Mouse (Mus musculus): ENCODE data around the gene Psmb8. TPM values are rescaled to one million over a fixed set of nuclear protein-coding genes. Genes with fewer than 3 reads are reported as not detected.
A peak's percentile ranks its signal among the peaks of the same experiment; 100 is the strongest.
"Not testable (repeated sequence)": the region's sequence is repeated elsewhere in the genome, so short reads cannot be mapped to it uniquely, and the experiment has no call there.

The Psmb8 gene
- total and polyA plus RNA-seq, 3 experiments = 12.3 to 33.5 (median 18.9) TPM

GRCm38 (mm10) chr17:34224816-34225215 lies 27.3 kb downstream of the Psmb8 start:
- 86% methylated on average over 3 of the region's 3 CpGs for WGBS
- Histone ChIP-seq H3K36me3 (ENCODE audit: control insufficient read depth, insufficient read depth, low read length) (no peaks in the 10 kb centered on the region), H3K27ac (no peak overlapping the region), H3K4me3 (no peak overlapping the region), H3K27me3 (ENCODE audit: control insufficient read depth, insufficient read depth, low read length) (no peaks in the 10 kb centered on the region), H3K9ac (ENCODE audit: low read depth, low read length) (no peak overlapping the region), H3K79me2 (replicated peaks; ENCODE audit: control insufficient read depth, insufficient read depth, low read length) (no peaks in the 10 kb centered on the region), H3K4me1 (ENCODE audit: control insufficient read depth, insufficient read depth, low read length) (no peaks in the 10 kb centered on the region)
- no peak for DNase-seq
- no peak for TF ChIP-seq POLR2A (IDR thresholded peaks at IDR 0.05; ENCODE audit: insufficient read depth, low read depth, low read length)
- no peak for TF ChIP-seq CTCF (IDR thresholded peaks at IDR 0.05)
- TF ChIP-seq EP300 (IDR thresholded peaks at IDR 0.05; ENCODE audit: insufficient read depth, low read depth, low read length) = no peak
- intact Hi-C loops (cut with DNase I) = no loop called here

GRCm38 (mm10) chr17:34225426-34225825 lies 27.9 kb downstream of the Psmb8 start:
- H3K9ac ChIP-seq (ENCODE audit: low read depth, low read length) = no peak overlapping the region
- DNase-seq = no peak
- no peak overlapping the region for H3K4me3 ChIP-seq
- no peaks in the 10 kb centered on the region for H3K79me2 ChIP-seq (replicated peaks; ENCODE audit: control insufficient read depth, insufficient read depth, low read length)
- 91% methylated on average over 8 of the region's 8 CpGs for WGBS
- H3K27me3 ChIP-seq (ENCODE audit: control insufficient read depth, insufficient read depth, low read length) = no peaks in the 10 kb centered on the region
- no peaks in the 10 kb centered on the region for H3K36me3 ChIP-seq (ENCODE audit: control insufficient read depth, insufficient read depth, low read length)
- TF ChIP-seq POLR2A (IDR thresholded peaks at IDR 0.05; ENCODE audit: insufficient read depth, low read depth, low read length) (no peak), EP300 (IDR thresholded peaks at IDR 0.05; ENCODE audit: insufficient read depth, low read depth, low read length) (no peak), CTCF (IDR thresholded peaks at IDR 0.05) (no peak)
- H3K4me1 ChIP-seq (ENCODE audit: control insufficient read depth, insufficient read depth, low read length) = no peaks in the 10 kb centered on the region
- H3K27ac ChIP-seq = no peak overlapping the region
- intact Hi-C loops (cut with DNase I) = no loop called here

- H3K9ac ChIP-seq (ENCODE audit: low read depth, low read length); H3K27me3 ChIP-seq (ENCODE audit: control insufficient read depth, insufficient read depth, low read length); H3K4me1 ChIP-seq (ENCODE audit: control insufficient read depth, insufficient read depth, low read length); H3K79me2 ChIP-seq (replicated peaks; ENCODE audit: control insufficient read depth, insufficient read depth, low read length); H3K4me3 ChIP-seq; intact Hi-C loops (cut with DNase I); DNase-seq; H3K36me3 ChIP-seq (ENCODE audit: control insufficient read depth, insufficient read depth, low read length); H3K27ac ChIP-seq: not testable (repeated sequence)
- over 99% methylated on average over 16 of the region's 23 CpGs for WGBS
These were observed 28.4 kb downstream of the Psmb8 start for GRCm38 (mm10) chr17:34225911-34226310.

GRCm38 (mm10) chr17:34230971-34231370 lies 33.5 kb downstream of the Psmb8 start:
- not testable (repeated sequence) for H3K4me1 ChIP-seq (ENCODE audit: control insufficient read depth, insufficient read depth, low read length); DNase-seq

GRCm38 (mm10) chr17:34232021-34232420 lies 34.5 kb downstream of the Psmb8 start:
- H3K79me2 ChIP-seq (replicated peaks; ENCODE audit: control insufficient read depth, insufficient read depth, low read length); H3K27me3 ChIP-seq (ENCODE audit: control insufficient read depth, insufficient read depth, low read length); H3K27ac ChIP-seq; DNase-seq; H3K4me1 ChIP-seq (ENCODE audit: control insufficient read depth, insufficient read depth, low read length); H3K9ac ChIP-seq (ENCODE audit: low read depth, low read length); H3K4me3 ChIP-seq; H3K36me3 ChIP-seq (ENCODE audit: control insufficient read depth, insufficient read depth, low read length): not testable (repeated sequence)
- intact Hi-C loops (cut with DNase I) = loop anchor here (10.0 kb wide), 2 partner anchors 127 to 157 kb away; no protein-coding TSS in a partner anchor
- 90% methylated on average over 7 of the region's 7 CpGs for whole genome bisulfite sequencing

More at GRCm38 (mm10) chr17:34230971-34231370, 33.5 kb downstream of the Psmb8 start:
- WGBS = 95% methylated on average over 9 of the region's 9 CpGs
- not testable (repeated sequence) for H3K4me3 ChIP-seq; H3K36me3 ChIP-seq (ENCODE audit: control insufficient read depth, insufficient read depth, low read length); H3K27me3 ChIP-seq (ENCODE audit: control insufficient read depth, insufficient read depth, low read length); H3K79me2 ChIP-seq (replicated peaks; ENCODE audit: control insufficient read depth, insufficient read depth, low read length); H3K27ac ChIP-seq; H3K9ac ChIP-seq (ENCODE audit: low read depth, low read length)
- intact Hi-C loops (cut with DNase I) = loop anchor here (10.0 kb wide), 2 partner anchors 126 to 156 kb away; no protein-coding TSS in a partner anchor

GRCm38 (mm10) chr17:34234926-34235325 lies 37.4 kb downstream of the Psmb8 start:
- Histone ChIP-seq H3K79me2 (replicated peaks; ENCODE audit: control insufficient read depth, insufficient read depth, low read length) (no peaks in the 10 kb centered on the region), H3K9ac (ENCODE audit: low read depth, low read length) (no peak overlapping the region), H3K4me3 (no peak overlapping the region), H3K4me1 (ENCODE audit: control insufficient read depth, insufficient read depth, low read length) (no peaks in the 10 kb centered on the region; the same call in 1 of the 2 replicates), H3K27ac (peak overlapping the region; percentile 36), H3K36me3 (ENCODE audit: control insufficient read depth, insufficient read depth, low read length) (no peaks in the 10 kb centered on the region), H3K27me3 (ENCODE audit: control insufficient read depth, insufficient read depth, low read length) (no peaks in the 10 kb centered on the region)
- intact Hi-C loops (cut with DNase I) = loop anchor here (1.0 to 10.0 kb wide), 4 partner anchors 29 to 160 kb away; no protein-coding TSS in a partner anchor
- TF ChIP-seq POLR2A (IDR thresholded peaks at IDR 0.05; ENCODE audit: insufficient read depth, low read depth, low read length) (no peak), EP300 (IDR thresholded peaks at IDR 0.05; ENCODE audit: insufficient read depth, low read depth, low read length) (peak; percentile 91; the same call in 1 of the 2 replicates), CTCF (IDR thresholded peaks at IDR 0.05) (no peak; the same call in 1 of the 2 replicates)
- peak; percentile 83 to 88 for DNase-seq
- WGBS = 26% methylated on average over 9 of the region's 9 CpGs

Data from heart, adult 2 months (tissue).